Mouse (Mus musculus): ENCODE measurements at regions not wholly inside any gene's neighbourhood (a gene's known extent, or its start where the extent isn't known, plus 50 kb on each side); places are given as distances from the start of the nearest gene placed in this dataset.

GRCm38 (mm10) chr11:44001843-44002589 lies 101.0 kb upstream of the Adra1b start:
- Histone ChIP-seq H3K27me3 (ENCODE audit: control insufficient read depth, insufficient read depth, low read length) (no peaks in the 10 kb centered on the region; the same call in 1 of the 2 replicates), H3K4me1 (ENCODE audit: control insufficient read depth, insufficient read depth, low read length) (peaks cover 8% of the 10 kb centered on the region), H3K27ac (ENCODE audit: insufficient read depth, low read length) (no peak overlapping the region), H3K4me3 (replicated peaks; ENCODE audit: insufficient read depth, low read depth, low read length) (no peak overlapping the region)
- 70% methylated on average over 7 of the region's 7 CpGs for WGBS
- peak in 1 of 2 experiments; percentile 22 for DNase-seq
- TF ChIP-seq POLR2A (IDR thresholded peaks at IDR 0.05; ENCODE audit: borderline replicate concordance, insufficient read depth, low read length) = no peak
- TF ChIP-seq CTCF (IDR thresholded peaks at IDR 0.05; ENCODE audit: borderline replicate concordance, insufficient read depth, low read depth, low read length) = no peak

GRCm38 (mm10) chr11:44002716-44003522 lies 101.9 kb upstream of the Adra1b start:
- Histone ChIP-seq H3K27me3 (ENCODE audit: control insufficient read depth, insufficient read depth, low read length) (no peaks in the 10 kb centered on the region; the same call in 1 of the 2 replicates), H3K27ac (ENCODE audit: insufficient read depth, low read length) (no peak overlapping the region), H3K4me3 (replicated peaks; ENCODE audit: insufficient read depth, low read depth, low read length) (no peak overlapping the region), H3K4me1 (ENCODE audit: control insufficient read depth, insufficient read depth, low read length) (peaks cover 8% of the 10 kb centered on the region)
- DNase-seq = peak; percentile 70 to 86
- no peak for TF ChIP-seq CTCF (IDR thresholded peaks at IDR 0.05; ENCODE audit: borderline replicate concordance, insufficient read depth, low read depth, low read length)
- no peak for TF ChIP-seq POLR2A (IDR thresholded peaks at IDR 0.05; ENCODE audit: borderline replicate concordance, insufficient read depth, low read length)
- 5% methylated on average over 6 of the region's 6 CpGs for WGBS

GRCm38 (mm10) chr11:44007526-44008040 lies 106.6 kb upstream of the Adra1b start:
- Histone ChIP-seq H3K4me1 (ENCODE audit: control insufficient read depth, insufficient read depth, low read length) (peaks cover 3% of the 10 kb centered on the region), H3K27ac (ENCODE audit: insufficient read depth, low read length) (no peak overlapping the region), H3K27me3 (ENCODE audit: control insufficient read depth, insufficient read depth, low read length) (no peaks in the 10 kb centered on the region; the same call in 1 of the 2 replicates), H3K4me3 (replicated peaks; ENCODE audit: insufficient read depth, low read depth, low read length) (no peak overlapping the region)
- no peak for DNase-seq
- 91% methylated on average over 5 of the region's 5 CpGs for WGBS
- no peak for TF ChIP-seq CTCF (IDR thresholded peaks at IDR 0.05; ENCODE audit: borderline replicate concordance, insufficient read depth, low read depth, low read length)

GRCm38 (mm10) chr11:44012314-44012713 lies 111.3 kb upstream of the Adra1b start:
- Histone ChIP-seq H3K27me3 (ENCODE audit: control insufficient read depth, insufficient read depth, low read length) (no peaks in the 10 kb centered on the region; the same call in 1 of the 2 replicates), H3K4me1 (ENCODE audit: control insufficient read depth, insufficient read depth, low read length) (no peaks in the 10 kb centered on the region), H3K4me3 (replicated peaks; ENCODE audit: insufficient read depth, low read depth, low read length) (no peak overlapping the region), H3K27ac (ENCODE audit: insufficient read depth, low read length) (no peak overlapping the region)
- TF ChIP-seq CTCF (IDR thresholded peaks at IDR 0.05; ENCODE audit: borderline replicate concordance, insufficient read depth, low read depth, low read length) (no peak), POLR2A (IDR thresholded peaks at IDR 0.05; ENCODE audit: borderline replicate concordance, insufficient read depth, low read length) (no peak)
- no peak for DNase-seq
- WGBS = 91% methylated on average over 5 of the region's 5 CpGs

GRCm38 (mm10) chr11:44013841-44014240 lies 112.8 kb upstream of the Adra1b start:
- Histone ChIP-seq H3K27ac (ENCODE audit: insufficient read depth, low read length) (no peak overlapping the region), H3K27me3 (ENCODE audit: control insufficient read depth, insufficient read depth, low read length) (no peaks in the 10 kb centered on the region; the same call in 1 of the 2 replicates)

GRCm38 (mm10) chr11:44021638-44022037 lies 120.6 kb upstream of the Adra1b start:
- Histone ChIP-seq H3K27ac (ENCODE audit: insufficient read depth, low read length) (no peak overlapping the region), H3K4me3 (replicated peaks; ENCODE audit: insufficient read depth, low read depth, low read length) (no peak overlapping the region), H3K4me1 (ENCODE audit: control insufficient read depth, insufficient read depth, low read length) (no peaks in the 10 kb centered on the region), H3K27me3 (ENCODE audit: control insufficient read depth, insufficient read depth, low read length) (no peaks in the 10 kb centered on the region)
- peak; percentile 38 to 42 for DNase-seq
- 23% methylated on average over 4 of the region's 4 CpGs for WGBS
- no peak for TF ChIP-seq POLR2A (IDR thresholded peaks at IDR 0.05; ENCODE audit: borderline replicate concordance, insufficient read depth, low read length)

More at GRCm38 (mm10) chr11:44013841-44014240, 112.8 kb upstream of the Adra1b start:
- DNase-seq = no peak
- TF ChIP-seq CTCF (IDR thresholded peaks at IDR 0.05; ENCODE audit: borderline replicate concordance, insufficient read depth, low read depth, low read length) = no peak
- TF ChIP-seq POLR2A (IDR thresholded peaks at IDR 0.05; ENCODE audit: borderline replicate concordance, insufficient read depth, low read length) = no peak
- 96% methylated on average over 1 of the region's 1 CpGs for WGBS
- Histone ChIP-seq H3K4me1 (ENCODE audit: control insufficient read depth, insufficient read depth, low read length) (no peaks in the 10 kb centered on the region), H3K4me3 (replicated peaks; ENCODE audit: insufficient read depth, low read depth, low read length) (no peak overlapping the region)

GRCm38 (mm10) chr11:44027046-44027445 lies 126.0 kb upstream of the Adra1b start:
- WGBS = 92% methylated on average over 3 of the region's 3 CpGs
- TF ChIP-seq CTCF (IDR thresholded peaks at IDR 0.05; ENCODE audit: borderline replicate concordance, insufficient read depth, low read depth, low read length) (no peak), POLR2A (IDR thresholded peaks at IDR 0.05; ENCODE audit: borderline replicate concordance, insufficient read depth, low read length) (no peak)

More at GRCm38 (mm10) chr11:44027046-44027445, 126.0 kb upstream of the Adra1b start:
- no peak overlapping the region for H3K27ac ChIP-seq (ENCODE audit: insufficient read depth, low read length)
- no peaks in the 10 kb centered on the region for H3K27me3 ChIP-seq (ENCODE audit: control insufficient read depth, insufficient read depth, low read length)
- no peak for DNase-seq
- no peaks in the 10 kb centered on the region for H3K4me1 ChIP-seq (ENCODE audit: control insufficient read depth, insufficient read depth, low read length)
- H3K4me3 ChIP-seq (replicated peaks; ENCODE audit: insufficient read depth, low read depth, low read length) = no peak overlapping the region
